Mouse (Mus musculus): ENCODE results near the gene Gns. TPM values are rescaled to one million over a fixed set of nuclear protein-coding genes. Genes with fewer than 3 reads are reported as not detected.

Gns gene
- polyA plus RNA-seq, 1 experiment from 2014 or later: 37.5 TPM

GRCm38 (mm10) chr10:121403946-121404345 is 39.1 kb downstream of the Gns start:
- Histone ChIP-seq H3K27ac (ENCODE audit: low read length) (no peak overlapping the region), H3K4me3 (replicated peaks; ENCODE audit: low read length) (no peak overlapping the region), H3K27me3 (ENCODE audit: control insufficient read depth, insufficient read depth, low read length) (no peaks in the 10 kb centered on the region), H3K9me3 (replicated peaks; ENCODE audit: control insufficient read depth, low read length) (no peaks in the 10 kb centered on the region), H3K4me2 (ENCODE audit: low read depth, low read length) (no peak overlapping the region), H3K9ac (ENCODE audit: low read length) (no peak overlapping the region), H3K4me1 (ENCODE audit: control insufficient read depth, insufficient read depth, low read length) (no peaks in the 10 kb centered on the region), H3K36me3 (ENCODE audit: control insufficient read depth, insufficient read depth, low read length) (no peaks in the 10 kb centered on the region)
- ATAC-seq (ENCODE audit: insufficient read depth, low FRiP score): no peak
- 68% methylated on average over 6 of the region's 9 CpGs for WGBS

GRCm38 (mm10) chr10:121409717-121410116 is 44.8 kb downstream of the Gns start:
- Histone ChIP-seq H3K36me3 (ENCODE audit: control insufficient read depth, insufficient read depth, low read length) (peaks cover 3% of the 10 kb centered on the region; the same call in 1 of the 2 replicates), H3K27me3 (ENCODE audit: control insufficient read depth, insufficient read depth, low read length) (no peaks in the 10 kb centered on the region), H3K4me2 (ENCODE audit: low read depth, low read length) (no peak overlapping the region), H3K27ac (ENCODE audit: low read length) (no peak overlapping the region), H3K9ac (ENCODE audit: low read length) (no peak overlapping the region), H3K4me1 (ENCODE audit: control insufficient read depth, insufficient read depth, low read length) (no peaks in the 10 kb centered on the region), H3K9me3 (replicated peaks; ENCODE audit: control insufficient read depth, low read length) (no peaks in the 10 kb centered on the region), H3K4me3 (replicated peaks; ENCODE audit: low read length) (no peak overlapping the region)
- 52% methylated on average over 7 of the region's 7 CpGs for WGBS
- ATAC-seq (ENCODE audit: insufficient read depth, low FRiP score): no peak

DNA sequence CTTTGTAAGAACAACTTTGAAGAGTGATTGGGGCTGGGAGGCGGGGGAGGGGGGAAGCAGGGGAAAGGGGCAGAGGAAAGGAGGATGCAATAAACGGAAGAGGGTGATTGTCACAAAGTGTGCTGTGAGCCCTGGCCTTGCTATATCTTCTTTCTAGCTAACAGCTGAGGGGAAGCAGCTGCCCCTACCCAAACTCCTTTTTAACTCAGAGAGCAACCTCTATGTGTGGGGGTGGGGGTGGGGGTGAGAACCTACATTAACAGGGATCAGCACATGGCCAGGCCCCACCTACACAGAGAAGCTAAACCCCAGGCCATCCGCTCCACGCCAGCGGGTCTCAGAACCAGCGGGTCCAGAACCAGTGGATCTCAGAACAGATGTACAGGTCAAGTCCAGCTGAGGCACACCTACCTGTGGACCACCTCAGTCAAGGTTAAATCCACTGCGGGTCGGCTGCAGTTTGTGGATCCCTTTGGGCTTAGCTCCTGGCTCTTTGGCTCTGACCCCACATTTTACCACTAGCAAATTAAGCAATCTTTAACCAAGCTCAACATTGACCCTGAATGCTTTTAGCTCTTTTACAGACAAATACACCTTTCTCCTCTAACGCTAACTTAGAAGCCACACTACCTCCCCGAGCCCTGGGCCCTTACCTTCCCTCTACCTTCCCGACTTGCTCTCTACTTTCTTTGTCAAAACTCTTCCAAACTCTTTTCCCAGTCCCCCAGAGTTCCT is 47.0 kb downstream of the Gns start:
- WGBS: 74% methylated on average over 11 of the region's 11 CpGs
- H3K4me3 ChIP-seq (replicated peaks; ENCODE audit: low read length): no peak overlapping the region
- H3K4me2 ChIP-seq (ENCODE audit: low read depth, low read length): no peak overlapping the region
- H3K36me3 ChIP-seq (ENCODE audit: control insufficient read depth, insufficient read depth, low read length): peaks cover 3% of the 10 kb centered on the region; the same call in 1 of the 2 replicates
- no peak overlapping the region for H3K27ac ChIP-seq (ENCODE audit: low read length)
- no peaks in the 10 kb centered on the region for H3K27me3 ChIP-seq (ENCODE audit: control insufficient read depth, insufficient read depth, low read length)
- H3K4me1 ChIP-seq (ENCODE audit: control insufficient read depth, insufficient read depth, low read length): 0 out of 2 replicates have a peak, but pooled peaks cover 2% of the 10 kb centered on the region
- no peaks in the 10 kb centered on the region for H3K9me3 ChIP-seq (replicated peaks; ENCODE audit: control insufficient read depth, low read length)
- ATAC-seq (ENCODE audit: insufficient read depth, low FRiP score): no peak
- H3K9ac ChIP-seq (ENCODE audit: low read length): no peak overlapping the region

DNA sequence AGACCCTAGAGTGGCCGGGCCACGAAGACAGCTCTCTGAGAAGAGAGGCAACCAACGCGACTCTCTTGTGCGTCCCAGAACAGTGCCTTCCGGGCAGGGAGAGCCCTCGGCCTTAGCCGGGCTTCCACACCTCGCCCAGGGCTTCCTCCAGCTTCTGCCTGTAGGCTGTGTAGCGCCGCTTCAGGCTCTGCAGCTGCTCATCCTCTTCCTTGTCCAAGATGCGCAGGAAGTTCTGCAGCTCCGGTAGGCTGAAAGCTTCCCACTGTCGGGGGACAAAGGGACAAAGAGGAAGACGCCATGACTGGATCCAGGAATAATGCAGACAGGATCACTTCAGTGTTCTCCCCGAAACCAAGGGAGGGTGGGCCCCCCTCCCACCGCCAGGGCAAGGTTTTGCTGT is 47.9 kb downstream of the Gns start:
- Histone ChIP-seq H3K9me3 (replicated peaks; ENCODE audit: control insufficient read depth, low read length) (no peaks in the 10 kb centered on the region), H3K4me1 (ENCODE audit: control insufficient read depth, insufficient read depth, low read length) (0 out of 2 replicates have a peak, but pooled peaks cover 5% of the 10 kb centered on the region), H3K9ac (ENCODE audit: low read length) (no peak overlapping the region), H3K27me3 (ENCODE audit: control insufficient read depth, insufficient read depth, low read length) (no peaks in the 10 kb centered on the region), H3K36me3 (ENCODE audit: control insufficient read depth, insufficient read depth, low read length) (peaks cover 3% of the 10 kb centered on the region; the same call in 1 of the 2 replicates), H3K4me3 (replicated peaks; ENCODE audit: low read length) (no peak overlapping the region), H3K27ac (ENCODE audit: low read length) (no peak overlapping the region), H3K4me2 (ENCODE audit: low read depth, low read length) (no peak overlapping the region)
- ATAC-seq (ENCODE audit: insufficient read depth, low FRiP score): no peak
- 84% methylated on average over 17 of the region's 17 CpGs for WGBS

GRCm38 (mm10) chr10:121414127-121414526 is 49.2 kb downstream of the Gns start:
- 0 out of 2 replicates have a peak, but pooled peaks cover 5% of the 10 kb centered on the region for H3K4me1 ChIP-seq (ENCODE audit: control insufficient read depth, insufficient read depth, low read length)

GRCm38 (mm10) chr10:121418835-121419234 is 53.9 kb downstream of the Gns start:
- no peaks in the 10 kb centered on the region for H3K27me3 ChIP-seq (ENCODE audit: control insufficient read depth, insufficient read depth, low read length)
- whole genome bisulfite sequencing: 83% methylated on average over 14 of the region's 14 CpGs
- H3K36me3 ChIP-seq (ENCODE audit: control insufficient read depth, insufficient read depth, low read length): peaks cover 3% of the 10 kb centered on the region; the same call in 1 of the 2 replicates
- peaks cover 15% of the 10 kb centered on the region for H3K4me1 ChIP-seq (ENCODE audit: control insufficient read depth, insufficient read depth, low read length)
- no peak overlapping the region for H3K4me2 ChIP-seq (ENCODE audit: low read depth, low read length)
- no peak for ATAC-seq (ENCODE audit: insufficient read depth, low FRiP score)
- H3K9me3 ChIP-seq (replicated peaks; ENCODE audit: control insufficient read depth, low read length): no peaks in the 10 kb centered on the region
- no peak overlapping the region for H3K9ac ChIP-seq (ENCODE audit: low read length)
- H3K4me3 ChIP-seq (replicated peaks; ENCODE audit: low read length): no peak overlapping the region
- no peak overlapping the region for H3K27ac ChIP-seq (ENCODE audit: low read length)

More at GRCm38 (mm10) chr10:121414127-121414526, 49.2 kb downstream of the Gns start:
- H3K9ac ChIP-seq (ENCODE audit: low read length): no peak overlapping the region
- ATAC-seq (ENCODE audit: insufficient read depth, low FRiP score): no peak
- 81% methylated on average over 13 of the region's 13 CpGs for WGBS
- no peaks in the 10 kb centered on the region for H3K27me3 ChIP-seq (ENCODE audit: control insufficient read depth, insufficient read depth, low read length)
- H3K4me3 ChIP-seq (replicated peaks; ENCODE audit: low read length): no peak overlapping the region
- no peak overlapping the region for H3K4me2 ChIP-seq (ENCODE audit: low read depth, low read length)
- peaks cover 3% of the 10 kb centered on the region; the same call in 1 of the 2 replicates for H3K36me3 ChIP-seq (ENCODE audit: control insufficient read depth, insufficient read depth, low read length)
- no peaks in the 10 kb centered on the region for H3K9me3 ChIP-seq (replicated peaks; ENCODE audit: control insufficient read depth, low read length)
- no peak overlapping the region for H3K27ac ChIP-seq (ENCODE audit: low read length)

- Histone ChIP-seq H3K27ac (ENCODE audit: low read length) (no peak overlapping the region), H3K4me1 (ENCODE audit: control insufficient read depth, insufficient read depth, low read length) (peaks cover 15% of the 10 kb centered on the region)
- WGBS: 42% methylated on average over 22 of the region's 22 CpGs
These were observed 55.0 kb downstream of the Gns start for GRCm38 (mm10) chr10:121419640-121420470.

GRCm38 (mm10) chr10:121421023-121421422 is 56.1 kb downstream of the Gns start:
- Histone ChIP-seq H3K4me3 (replicated peaks; ENCODE audit: low read length) (no peak overlapping the region), H3K27me3 (ENCODE audit: control insufficient read depth, insufficient read depth, low read length) (no peaks in the 10 kb centered on the region), H3K27ac (ENCODE audit: low read length) (no peak overlapping the region), H3K4me2 (ENCODE audit: low read depth, low read length) (no peak overlapping the region), H3K4me1 (ENCODE audit: control insufficient read depth, insufficient read depth, low read length) (peaks cover 15% of the 10 kb centered on the region), H3K9ac (ENCODE audit: low read length) (no peak overlapping the region), H3K9me3 (replicated peaks; ENCODE audit: control insufficient read depth, low read length) (no peaks in the 10 kb centered on the region), H3K36me3 (ENCODE audit: control insufficient read depth, insufficient read depth, low read length) (no peaks in the 10 kb centered on the region)
- no peak for ATAC-seq (ENCODE audit: insufficient read depth, low FRiP score)
- WGBS: 64% methylated on average over 9 of the region's 9 CpGs

More at GRCm38 (mm10) chr10:121419640-121420470, 55.0 kb downstream of the Gns start:
- ATAC-seq (ENCODE audit: insufficient read depth, low FRiP score): peak; percentile 38; the same call in 1 of the 2 replicates
- Histone ChIP-seq H3K27me3 (ENCODE audit: control insufficient read depth, insufficient read depth, low read length) (no peaks in the 10 kb centered on the region), H3K9me3 (replicated peaks; ENCODE audit: control insufficient read depth, low read length) (no peaks in the 10 kb centered on the region), H3K4me2 (ENCODE audit: low read depth, low read length) (0 out of 2 replicates have a peak overlapping the region, but pooled peaks have one; percentile 5), H3K9ac (ENCODE audit: low read length) (no peak overlapping the region), H3K4me3 (replicated peaks; ENCODE audit: low read length) (no peak overlapping the region), H3K36me3 (ENCODE audit: control insufficient read depth, insufficient read depth, low read length) (no peaks in the 10 kb centered on the region)

Measured in stomach, embryonic 16.5 days (tissue).